Mouse (Mus musculus): ENCODE data around the gene Sympk. TPM values are rescaled to one million over a fixed set of nuclear protein-coding genes. Genes with fewer than 3 reads are reported as not detected.

Gene Sympk
- total RNA-seq, 2 experiments from 2014 or later: 56.6 to 59.4 TPM

GRCm38 (mm10) chr7:19084277-19084771 is 60.1 kb downstream of the Sympk start:
- peak; percentile 80 for DNase-seq

- no peak for DNase-seq
Observed at GRCm38 (mm10) chr7:19084921-19085473, 60.8 kb downstream of the Sympk start.

DNA sequence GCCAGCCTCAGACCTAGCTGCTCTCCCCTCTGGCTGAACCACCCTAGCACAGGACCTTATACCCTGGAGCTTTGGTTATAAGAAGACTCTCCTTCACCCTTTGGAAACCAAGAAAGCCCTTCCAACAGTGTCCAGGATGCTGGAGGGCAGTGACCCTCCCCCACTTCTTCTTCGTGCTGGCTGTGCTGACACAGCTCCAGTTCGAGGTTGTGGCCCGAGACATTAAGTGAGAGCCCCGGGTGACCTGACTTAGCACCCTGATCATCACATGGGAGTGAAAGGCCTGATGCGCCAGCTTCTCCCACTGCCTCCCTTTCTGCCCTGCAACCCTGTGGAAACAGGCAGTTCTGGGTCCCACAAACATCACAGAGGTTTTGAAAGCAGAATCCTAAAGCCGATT is 61.3 kb downstream of the Sympk start:
- DNase-seq: no peak

DNA sequence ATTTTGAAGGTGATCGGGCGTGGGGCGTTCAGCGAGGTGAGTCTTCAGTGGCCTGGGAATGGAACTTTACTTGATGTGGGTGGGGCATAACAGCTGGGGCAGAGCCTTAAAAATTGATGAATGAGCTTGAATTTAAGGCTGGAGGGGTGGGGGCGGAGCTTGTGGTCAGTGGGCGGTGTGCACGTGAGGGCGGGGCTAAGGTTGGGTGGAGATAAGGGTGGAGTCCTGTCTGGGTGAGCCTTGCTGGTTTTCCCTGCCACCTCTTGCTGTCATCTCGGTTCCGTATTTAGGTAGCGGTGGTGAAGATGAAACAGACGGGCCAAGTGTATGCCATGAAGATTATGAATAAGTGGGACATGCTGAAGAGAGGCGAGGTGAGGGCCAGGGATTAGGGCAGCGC is 61.9 kb downstream of the Sympk start:
- peak; percentile 48 for DNase-seq

GRCm38 (mm10) chr7:19086760-19087159 is 62.6 kb downstream of the Sympk start:
- no peak for DNase-seq

DNA sequence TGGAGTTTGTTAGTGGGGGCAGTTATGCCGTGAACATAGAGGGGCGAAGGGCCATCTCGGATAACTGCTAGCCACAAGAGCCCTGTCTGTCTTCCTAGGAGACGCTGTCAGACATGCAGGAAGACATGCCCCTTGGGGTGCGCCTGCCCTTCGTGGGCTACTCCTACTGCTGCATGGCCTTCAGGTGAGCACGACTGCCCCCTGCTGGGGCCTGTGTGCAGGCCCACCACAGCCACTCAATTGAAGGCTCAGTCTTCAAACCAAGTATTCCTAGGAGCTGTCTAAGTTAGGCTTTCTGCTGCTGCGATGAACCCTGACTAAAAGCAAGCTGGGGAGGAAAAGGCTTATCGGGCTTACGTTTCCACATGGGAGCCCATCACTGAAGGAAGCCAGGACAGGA is 64.6 kb downstream of the Sympk start:
- DNase-seq: peak; percentile 54

- DNase-seq: no peak
Observed at GRCm38 (mm10) chr7:19091913-19092312, 67.7 kb downstream of the Sympk start.

GRCm38 (mm10) chr7:19092381-19093173 is 68.4 kb downstream of the Sympk start:
- peak; percentile 71 for DNase-seq

GRCm38 (mm10) chr7:19093174-19093521 is 69.0 kb downstream of the Sympk start:
- peak; percentile 85 for DNase-seq

DNA sequence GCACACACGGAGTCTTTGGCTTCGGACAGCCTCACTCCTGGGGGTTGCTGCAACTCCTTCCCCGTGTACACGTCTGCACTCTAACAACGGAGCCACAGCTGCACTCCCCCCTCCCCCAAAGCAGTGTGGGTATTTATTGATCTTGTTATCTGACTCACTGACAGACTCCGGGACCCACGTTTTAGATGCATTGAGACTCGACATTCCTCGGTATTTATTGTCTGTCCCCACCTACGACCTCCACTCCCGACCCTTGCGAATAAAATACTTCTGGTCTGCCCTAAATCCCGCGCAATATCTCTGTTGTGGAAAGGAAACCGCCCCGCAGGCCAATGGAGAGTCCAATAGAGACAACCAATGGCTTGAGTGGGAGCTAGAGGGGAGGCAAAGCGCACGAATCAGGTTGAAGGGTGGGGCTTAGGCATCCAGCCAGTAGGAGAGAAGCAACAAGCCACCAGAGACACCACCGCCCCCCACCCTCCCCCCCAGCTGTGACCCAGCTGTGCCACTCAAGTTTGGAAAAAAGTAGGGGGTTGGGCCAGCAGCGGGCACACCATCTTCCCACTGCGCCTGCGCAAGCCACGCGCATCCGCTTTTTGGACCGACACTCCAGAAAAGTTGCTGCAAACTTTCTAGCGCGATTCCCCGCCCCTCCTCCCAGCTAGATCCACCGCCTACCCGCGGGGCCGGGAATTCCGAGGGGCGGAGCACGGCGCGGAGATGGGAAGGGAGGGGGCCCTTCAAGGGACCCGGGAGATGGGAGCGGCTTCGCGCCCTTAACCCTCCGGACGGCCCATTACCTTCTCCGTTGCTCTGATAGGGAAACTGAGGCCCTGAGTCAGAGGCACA is 69.6 kb downstream of the Sympk start:
- peak; percentile 96 for DNase-seq

- no peak for DNase-seq
Observed at GRCm38 (mm10) chr7:19094471-19094825, 70.3 kb downstream of the Sympk start, which contains the start of gene Six5. Gene Six5, plus strand, starts transcription at chr7:19094594.

GRCm38 (mm10) chr7:19094826-19095750 is 70.9 kb downstream of the Sympk start:
- peak; percentile 69 for DNase-seq

DNA sequence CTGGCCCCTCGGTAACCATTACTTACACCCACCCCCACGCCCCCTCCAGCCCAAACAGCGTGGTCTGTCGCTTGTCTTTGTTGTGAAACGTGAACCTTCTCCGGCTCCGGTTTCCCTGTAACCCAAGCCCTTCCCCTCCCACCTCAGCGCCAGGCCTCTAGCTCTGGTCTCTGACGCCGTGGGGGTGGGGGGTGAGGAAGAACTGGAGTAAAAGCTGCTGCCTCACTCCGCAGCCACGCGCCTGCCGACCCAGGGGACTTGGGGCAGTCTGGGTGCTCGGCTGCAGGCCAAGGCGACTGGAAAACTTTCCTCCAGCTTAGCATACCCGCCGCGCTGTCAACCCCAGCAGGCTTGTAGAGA is 71.6 kb downstream of the Sympk start:
- DNase-seq: peak; percentile 66

GRCm38 (mm10) chr7:19096421-19096976 is 72.3 kb downstream of the Sympk start:
- DNase-seq: no peak

DNA sequence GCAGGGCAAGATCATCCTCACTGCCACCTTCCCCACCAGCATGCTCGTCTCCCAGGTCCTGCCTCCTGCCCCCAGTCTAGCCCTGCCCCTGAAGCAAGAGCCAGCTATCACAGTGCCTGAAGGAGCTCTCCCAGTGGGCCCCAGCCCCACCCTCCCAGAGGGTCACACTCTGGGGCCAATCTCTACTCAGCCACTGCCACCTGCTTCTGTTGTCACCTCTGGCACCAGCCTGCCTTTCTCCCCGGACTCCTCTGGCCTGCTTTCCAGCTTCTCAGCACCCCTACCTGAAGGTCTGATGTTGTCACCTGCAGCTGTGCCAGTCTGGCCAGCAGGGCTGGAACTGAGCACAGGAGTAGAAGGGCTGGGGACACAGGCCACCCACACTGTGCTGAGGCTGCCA is 73.0 kb downstream of the Sympk start:
- no peak for DNase-seq

DNA sequence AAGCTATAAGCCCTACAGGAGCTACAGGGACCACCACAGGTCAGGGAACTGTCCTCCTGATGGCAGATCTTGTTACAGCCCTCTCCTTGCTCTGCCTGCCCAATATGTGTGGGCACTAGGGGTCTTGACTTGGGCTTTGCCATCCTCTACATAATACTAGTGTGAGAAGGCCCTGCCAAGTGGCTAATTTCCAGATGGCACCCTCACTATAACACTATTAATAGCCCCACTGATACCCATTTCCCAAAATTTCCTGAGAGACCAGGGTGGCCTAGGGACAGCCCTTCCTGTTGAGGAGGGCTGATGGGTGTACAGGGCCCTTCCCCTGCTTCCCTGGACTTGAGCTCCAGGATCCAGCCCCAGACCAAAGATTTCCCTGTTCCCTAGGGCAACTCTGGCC is 73.7 kb downstream of the Sympk start:
- DNase-seq: no peak

DNA sequence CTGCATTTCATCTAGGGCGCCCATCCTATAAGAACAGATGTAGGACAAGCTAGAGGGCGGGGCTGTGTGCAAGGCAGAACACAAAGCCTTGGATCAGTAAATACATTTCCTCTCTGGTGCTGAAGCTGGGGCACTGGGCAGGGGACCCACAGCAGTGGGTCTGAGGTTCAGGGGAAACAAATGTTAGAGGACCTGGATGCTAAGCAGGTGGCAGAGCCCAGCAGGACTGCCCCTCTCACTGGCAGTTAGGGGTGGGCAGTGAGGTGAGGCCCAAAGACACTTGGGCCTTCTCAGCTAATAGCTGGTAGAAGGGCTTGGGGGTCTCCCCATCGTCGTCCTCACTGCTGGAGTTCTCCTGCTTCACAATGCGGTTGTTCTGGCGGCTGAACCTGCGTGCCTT is 74.6 kb downstream of the Sympk start:
- DNase-seq: no peak

DNA sequence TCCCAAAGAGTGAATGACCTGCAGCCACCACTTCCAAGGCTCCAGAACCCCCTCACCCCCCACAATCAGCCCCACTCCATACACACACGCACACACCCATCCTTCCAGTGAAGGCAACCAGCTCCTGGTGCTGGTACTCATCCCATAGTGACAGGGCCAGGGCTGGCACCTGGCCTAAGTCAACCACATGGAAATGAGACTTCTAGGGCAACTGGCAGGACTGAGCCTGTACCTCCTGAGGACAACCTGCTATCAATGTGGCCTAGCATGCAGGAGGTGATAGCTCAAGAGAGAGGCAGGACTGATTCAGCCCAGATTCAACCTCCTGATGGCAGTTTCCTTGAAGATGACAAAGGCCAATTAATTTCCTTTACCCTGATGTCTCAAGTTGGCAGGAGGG is 76.1 kb downstream of the Sympk start:
- peak; percentile 4 for DNase-seq

- DNase-seq: no peak
Observed at GRCm38 (mm10) chr7:19103741-19104140, 79.6 kb downstream of the Sympk start.

Measured in gastrocnemius, postnatal 25 days (tissue).